Mouse (Mus musculus) fat pad, adult 2 months (tissue): ENCODE measurements around the gene Ugt1a7c.
A peak's percentile ranks its signal among the peaks of the same experiment; 100 is the strongest.

Source experiments
- DNase-seq: peaks from one replicate; pipeline ENCODE4 v3.0.0-alpha.2; 2011; ENCODE audit warnings: low read depth, low spot score; ENCODE audit errors: extremely low read depth

The Ugt1a7c gene

GRCm38 (mm10) chr1:88258361-88258760 is 163.5 kb downstream of the Ugt1a7c start:
- no peak for DNase-seq

DNA sequence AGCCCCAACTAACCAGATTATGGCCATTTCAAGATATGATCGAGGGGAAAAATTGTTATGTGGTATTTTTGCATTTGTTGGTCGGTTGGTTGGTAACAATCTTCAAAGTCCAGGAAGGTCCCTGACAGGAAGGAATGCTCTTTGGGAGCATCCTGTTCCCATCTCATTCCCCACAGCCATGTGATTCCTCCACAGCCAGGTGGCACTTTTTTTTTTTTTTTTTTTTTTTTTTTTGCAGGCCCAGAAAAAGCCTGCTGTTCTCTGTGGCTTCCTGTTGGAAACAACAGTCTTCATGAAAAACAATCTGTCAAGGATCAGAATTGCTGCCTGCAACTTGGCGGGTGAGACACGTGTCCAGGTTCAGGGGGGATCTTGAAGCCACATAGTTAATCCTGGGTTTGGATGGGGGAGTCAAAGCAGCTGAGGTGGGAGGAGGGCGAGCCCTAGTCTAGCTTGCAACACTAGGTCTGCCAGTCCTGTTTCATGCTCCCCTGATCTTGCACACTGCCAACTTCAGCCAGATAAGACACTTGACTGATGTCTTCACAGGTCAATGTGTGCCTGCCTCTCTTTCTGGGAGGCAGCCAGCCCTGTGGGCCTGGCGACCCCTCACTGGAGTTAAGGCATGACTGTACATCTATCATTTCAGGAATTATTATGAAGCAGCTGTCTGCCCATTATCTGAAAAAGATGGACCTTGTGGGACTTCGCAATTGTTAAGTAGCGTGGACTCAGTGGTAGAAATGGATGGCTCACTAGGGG is 164.2 kb downstream of the Ugt1a7c start:
- no peak for DNase-seq

GRCm38 (mm10) chr1:88259643-88260024 is 164.8 kb downstream of the Ugt1a7c start:
- DNase-seq, result no peak

GRCm38 (mm10) chr1:88260114-88260513 is 165.3 kb downstream of the Ugt1a7c start:
- DNase-seq, result no peak

- no peak for DNase-seq
Measured at GRCm38 (mm10) chr1:88260604-88261377, 165.9 kb downstream of the Ugt1a7c start.

DNA sequence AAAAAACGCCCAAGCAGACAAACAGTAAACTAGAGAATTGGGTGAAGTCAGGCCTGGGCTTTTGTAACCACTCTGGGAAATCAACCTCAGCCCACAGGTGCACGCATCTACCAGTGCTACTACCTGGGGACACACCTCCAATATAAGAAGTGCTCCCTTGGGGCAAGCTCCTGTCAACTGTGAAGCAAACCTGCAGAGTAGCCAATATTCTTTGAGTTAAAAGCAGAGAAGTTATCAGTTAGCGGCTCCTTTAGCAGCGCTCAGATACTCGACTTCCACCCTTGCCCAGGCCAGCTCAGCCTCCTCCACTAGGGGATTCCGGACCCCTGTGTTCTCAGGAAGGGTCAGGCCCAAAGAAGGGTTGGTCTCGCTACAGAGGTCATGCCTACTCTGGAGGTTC is 166.8 kb downstream of the Ugt1a7c start:
- DNase-seq, result no peak

DNA sequence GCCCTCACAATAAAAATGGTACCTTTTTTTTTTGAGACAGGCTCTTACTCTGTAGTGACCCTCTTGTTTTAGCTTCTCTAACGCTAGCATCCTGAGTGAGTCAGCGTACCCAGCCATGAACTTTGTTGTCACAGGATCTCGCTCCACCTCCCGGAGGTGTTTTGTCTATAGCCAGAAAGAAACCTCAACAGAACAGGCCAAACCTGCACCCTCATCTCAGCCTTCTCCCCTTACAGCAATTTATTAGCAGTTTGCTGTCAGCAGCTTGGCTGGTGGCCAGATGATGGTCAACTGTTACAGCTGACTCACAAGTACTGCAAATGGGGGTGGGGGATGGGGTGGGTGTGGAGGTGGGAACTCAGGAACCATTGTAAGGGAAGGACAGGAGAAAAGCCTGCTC is 167.4 kb downstream of the Ugt1a7c start:
- peak; percentile 58 for DNase-seq

- DNase-seq, result no peak
Measured at GRCm38 (mm10) chr1:88262961-88263360, 168.1 kb downstream of the Ugt1a7c start.

GRCm38 (mm10) chr1:88263778-88264177 is 168.9 kb downstream of the Ugt1a7c start:
- DNase-seq, result no peak

GRCm38 (mm10) chr1:88264237-88264868 is 169.5 kb downstream of the Ugt1a7c start:
- DNase-seq, result no peak

DNA sequence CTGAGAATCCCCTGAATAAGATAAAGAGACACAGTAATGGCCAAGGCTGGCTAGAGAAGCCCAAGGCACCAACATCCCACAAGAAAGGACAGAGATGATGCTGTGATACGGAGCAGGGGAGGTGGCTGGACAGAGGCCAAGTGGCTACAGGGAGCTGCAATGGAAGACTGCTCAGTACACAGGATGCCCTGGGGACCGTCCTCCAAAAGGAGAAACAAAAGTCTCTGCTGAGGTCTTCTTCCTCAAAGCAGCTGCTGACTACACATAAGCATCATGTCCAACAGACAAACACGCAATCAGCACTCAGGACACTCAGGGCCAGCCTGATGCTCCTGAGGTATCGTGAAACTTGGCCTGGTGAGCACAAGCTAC is 170.0 kb downstream of the Ugt1a7c start:
- DNase-seq, result no peak

DNA sequence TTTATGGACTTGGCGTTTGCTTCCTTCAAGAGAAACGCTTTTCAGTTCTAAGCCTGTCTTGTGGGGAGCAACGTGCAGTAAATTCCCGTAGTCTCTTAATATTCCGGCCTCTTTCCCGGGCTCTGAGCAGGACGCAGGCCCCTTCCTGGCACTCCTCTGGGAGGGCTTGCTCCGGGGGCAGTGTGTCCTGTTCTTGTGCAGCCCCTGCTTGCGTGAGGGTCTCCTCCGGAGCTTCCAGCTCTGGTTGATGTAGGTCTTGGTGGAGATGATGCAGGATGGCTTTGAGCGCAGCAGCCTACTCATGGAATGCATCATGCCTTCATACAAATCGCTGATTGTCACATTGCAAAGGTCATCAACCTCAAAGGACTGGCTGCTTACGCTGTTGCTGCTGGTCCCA is 171.3 kb downstream of the Ugt1a7c start:
- no peak for DNase-seq

GRCm38 (mm10) chr1:88267489-88267888 is 172.6 kb downstream of the Ugt1a7c start:
- no peak for DNase-seq

- no peak for DNase-seq
Measured at GRCm38 (mm10) chr1:88268070-88268469, 173.2 kb downstream of the Ugt1a7c start.
